Mouse (Mus musculus) bone marrow macrophage, adult 2 months (primary cell): ENCODE results near the gene Sema3g.

ENCODE experiments used
- CTCF ChIP-seq: IDR thresholded peaks from 2 replicates; pipeline ENCODE4 v1.5.1; 2012; ENCODE audit warnings: low read depth, mild to moderate bottlenecking, low read length, moderate library complexity
- POLR2A ChIP-seq: IDR thresholded peaks from 2 replicates; pipeline ENCODE4 v1.6.1; 2012; ENCODE audit warnings: mild to moderate bottlenecking, low read depth, low read length, borderline replicate concordance

GRCm38 (mm10) chr14:31268301-31269001, 50.8 kb downstream of the Sema3g start:
- no peak for TF ChIP-seq POLR2A
- TF ChIP-seq CTCF: no peak
